Mouse (Mus musculus): ENCODE results near the gene Hs6st1. TPM values are rescaled to one million over a fixed set of nuclear protein-coding genes. Genes with fewer than 3 reads are reported as not detected.

Hs6st1 gene
- polyA plus RNA-seq, 1 experiment from 2014 or later = 4.3 TPM

DNA sequence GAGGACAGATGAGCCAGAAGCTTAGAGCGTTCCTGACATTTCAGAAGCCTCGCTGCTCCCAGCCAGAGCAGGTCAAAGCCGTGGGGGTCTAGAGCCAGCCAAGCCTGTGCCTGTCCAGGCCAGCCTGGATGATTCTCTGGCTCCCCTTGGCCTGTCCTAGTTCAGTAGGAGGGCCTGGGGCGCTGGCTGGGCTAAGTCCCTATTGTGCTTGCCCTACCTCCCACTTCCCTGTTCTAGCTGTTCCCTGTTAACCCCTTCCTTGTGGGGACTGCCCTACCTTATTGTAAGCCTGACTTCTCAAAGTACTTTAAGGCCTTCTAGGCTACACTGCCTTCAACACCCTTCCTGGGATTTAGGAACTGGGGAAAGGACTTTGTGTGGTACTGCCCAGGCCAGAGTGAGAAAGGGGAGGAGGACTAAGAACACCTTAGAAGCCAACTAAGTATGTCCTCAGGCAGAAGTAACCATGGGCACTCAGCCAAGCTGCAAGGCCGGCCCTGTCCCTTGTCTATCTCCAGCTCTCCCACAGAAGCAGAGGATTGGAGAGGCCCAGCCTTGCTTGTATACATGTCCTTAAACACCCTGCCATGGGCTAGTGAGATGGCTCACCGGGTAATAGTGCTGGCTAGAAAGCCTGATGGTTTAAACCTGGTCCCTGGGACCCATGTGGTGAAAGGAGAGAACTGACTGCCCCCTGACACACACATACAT lies 22.0 kb downstream of the Hs6st1 start:
- Histone ChIP-seq H3K27me3 (replicated peaks; ENCODE audit: control insufficient read depth, insufficient read depth, low read length) (no peaks in the 10 kb centered on the region), H3K27ac (ENCODE audit: low read length) (peak overlapping the region; percentile 94), H3K4me2 (ENCODE audit: low read depth, low read length) (no peak overlapping the region), H3K36me3 (ENCODE audit: control insufficient read depth, insufficient read depth, low read length) (peaks cover 9% of the 10 kb centered on the region; the same call in 1 of the 2 replicates), H3K4me1 (ENCODE audit: control insufficient read depth, insufficient read depth, low read length) (peaks cover 42% of the 10 kb centered on the region), H3K4me3 (ENCODE audit: low read length) (no peak overlapping the region), H3K9ac (ENCODE audit: low read depth, low read length) (peak overlapping the region; percentile 21), H3K9me3 (ENCODE audit: control insufficient read depth, low read length) (no peaks in the 10 kb centered on the region)
- WGBS = 51% methylated on average over 6 of the region's 6 CpGs
- ATAC-seq = peak; percentile 34

DNA sequence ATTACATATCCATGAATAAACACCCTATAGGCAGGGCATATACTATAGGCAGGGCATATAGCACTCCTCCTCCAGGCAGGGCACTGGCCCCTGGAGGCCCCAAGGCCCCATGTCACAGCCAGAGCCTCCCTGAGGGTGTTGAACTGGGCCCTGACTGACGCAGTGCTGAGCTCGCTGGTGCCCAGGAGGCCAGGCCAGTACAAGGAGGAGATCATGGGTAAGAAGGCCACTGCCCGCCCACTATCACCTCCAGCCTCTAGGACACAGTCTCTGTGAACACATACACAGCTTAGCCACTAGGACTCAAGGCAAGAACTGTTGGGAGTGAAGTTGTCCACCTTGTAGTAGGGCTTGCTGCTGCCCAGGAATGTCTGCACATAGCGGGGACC lies 22.5 kb downstream of the Hs6st1 start:
- Histone ChIP-seq H3K27me3 (replicated peaks; ENCODE audit: control insufficient read depth, insufficient read depth, low read length) (no peaks in the 10 kb centered on the region), H3K36me3 (ENCODE audit: control insufficient read depth, insufficient read depth, low read length) (peaks cover 7% of the 10 kb centered on the region; the same call in 1 of the 2 replicates), H3K9ac (ENCODE audit: low read depth, low read length) (peak overlapping the region; percentile 21; the same call in 1 of the 2 replicates), H3K27ac (ENCODE audit: low read length) (peak overlapping the region; percentile 94), H3K4me1 (ENCODE audit: control insufficient read depth, insufficient read depth, low read length) (peaks cover 48% of the 10 kb centered on the region), H3K9me3 (ENCODE audit: control insufficient read depth, low read length) (no peaks in the 10 kb centered on the region), H3K4me2 (ENCODE audit: low read depth, low read length) (no peak overlapping the region), H3K4me3 (ENCODE audit: low read length) (no peak overlapping the region)
- ATAC-seq = peak; percentile 67
- 79% methylated on average over 4 of the region's 4 CpGs for WGBS

GRCm38 (mm10) chr1:36091246-36091645 lies 23.0 kb downstream of the Hs6st1 start:
- 71% methylated on average over 6 of the region's 6 CpGs for WGBS
- peaks cover 5% of the 10 kb centered on the region; the same call in 1 of the 2 replicates for H3K36me3 ChIP-seq (ENCODE audit: control insufficient read depth, insufficient read depth, low read length)

GRCm38 (mm10) chr1:36093741-36094140 lies 25.5 kb downstream of the Hs6st1 start:
- Histone ChIP-seq H3K36me3 (ENCODE audit: control insufficient read depth, insufficient read depth, low read length) (peaks cover 5% of the 10 kb centered on the region; the same call in 1 of the 2 replicates), H3K27me3 (replicated peaks; ENCODE audit: control insufficient read depth, insufficient read depth, low read length) (no peaks in the 10 kb centered on the region), H3K4me1 (ENCODE audit: control insufficient read depth, insufficient read depth, low read length) (peaks cover 38% of the 10 kb centered on the region), H3K9ac (ENCODE audit: low read depth, low read length) (no peak overlapping the region), H3K9me3 (ENCODE audit: control insufficient read depth, low read length) (no peaks in the 10 kb centered on the region), H3K4me3 (ENCODE audit: low read length) (no peak overlapping the region), H3K4me2 (ENCODE audit: low read depth, low read length) (no peak overlapping the region), H3K27ac (ENCODE audit: low read length) (no peak overlapping the region)
- 87% methylated on average over 8 of the region's 8 CpGs for WGBS
- ATAC-seq = no peak

More at GRCm38 (mm10) chr1:36091246-36091645, 23.0 kb downstream of the Hs6st1 start:
- Histone ChIP-seq H3K9ac (ENCODE audit: low read depth, low read length) (no peak overlapping the region), H3K9me3 (ENCODE audit: control insufficient read depth, low read length) (no peaks in the 10 kb centered on the region), H3K4me2 (ENCODE audit: low read depth, low read length) (no peak overlapping the region), H3K4me3 (ENCODE audit: low read length) (no peak overlapping the region), H3K27ac (ENCODE audit: low read length) (peak overlapping the region; percentile 94; the same call in 1 of the 2 replicates), H3K4me1 (ENCODE audit: control insufficient read depth, insufficient read depth, low read length) (peaks cover 51% of the 10 kb centered on the region), H3K27me3 (replicated peaks; ENCODE audit: control insufficient read depth, insufficient read depth, low read length) (no peaks in the 10 kb centered on the region)
- ATAC-seq = no peak

GRCm38 (mm10) chr1:36095423-36096272 lies 27.4 kb downstream of the Hs6st1 start:
- H3K9me3 ChIP-seq (ENCODE audit: control insufficient read depth, low read length) = no peaks in the 10 kb centered on the region
- no peaks in the 10 kb centered on the region for H3K27me3 ChIP-seq (replicated peaks; ENCODE audit: control insufficient read depth, insufficient read depth, low read length)
- ATAC-seq = peak; percentile 84
- H3K9ac ChIP-seq (ENCODE audit: low read depth, low read length) = no peak overlapping the region
- peaks cover 5% of the 10 kb centered on the region; the same call in 1 of the 2 replicates for H3K36me3 ChIP-seq (ENCODE audit: control insufficient read depth, insufficient read depth, low read length)
- WGBS = 61% methylated on average over 12 of the region's 12 CpGs
- peaks cover 19% of the 10 kb centered on the region for H3K4me1 ChIP-seq (ENCODE audit: control insufficient read depth, insufficient read depth, low read length)
- H3K27ac ChIP-seq (ENCODE audit: low read length) = peak overlapping the region; percentile 34
- H3K4me3 ChIP-seq (ENCODE audit: low read length) = no peak overlapping the region
- no peak overlapping the region for H3K4me2 ChIP-seq (ENCODE audit: low read depth, low read length)

GRCm38 (mm10) chr1:36098432-36098831 lies 30.2 kb downstream of the Hs6st1 start:
- Histone ChIP-seq H3K4me3 (ENCODE audit: low read length) (no peak overlapping the region), H3K27me3 (replicated peaks; ENCODE audit: control insufficient read depth, insufficient read depth, low read length) (no peaks in the 10 kb centered on the region), H3K4me1 (ENCODE audit: control insufficient read depth, insufficient read depth, low read length) (peaks cover 9% of the 10 kb centered on the region; the same call in 1 of the 2 replicates), H3K36me3 (ENCODE audit: control insufficient read depth, insufficient read depth, low read length) (peaks cover 7% of the 10 kb centered on the region), H3K9ac (ENCODE audit: low read depth, low read length) (no peak overlapping the region), H3K27ac (ENCODE audit: low read length) (no peak overlapping the region), H3K9me3 (ENCODE audit: control insufficient read depth, low read length) (no peaks in the 10 kb centered on the region), H3K4me2 (ENCODE audit: low read depth, low read length) (no peak overlapping the region)
- ATAC-seq = no peak
- 89% methylated on average over 4 of the region's 4 CpGs for WGBS

GRCm38 (mm10) chr1:36100371-36100770 lies 32.2 kb downstream of the Hs6st1 start:
- no peak for ATAC-seq

DNA sequence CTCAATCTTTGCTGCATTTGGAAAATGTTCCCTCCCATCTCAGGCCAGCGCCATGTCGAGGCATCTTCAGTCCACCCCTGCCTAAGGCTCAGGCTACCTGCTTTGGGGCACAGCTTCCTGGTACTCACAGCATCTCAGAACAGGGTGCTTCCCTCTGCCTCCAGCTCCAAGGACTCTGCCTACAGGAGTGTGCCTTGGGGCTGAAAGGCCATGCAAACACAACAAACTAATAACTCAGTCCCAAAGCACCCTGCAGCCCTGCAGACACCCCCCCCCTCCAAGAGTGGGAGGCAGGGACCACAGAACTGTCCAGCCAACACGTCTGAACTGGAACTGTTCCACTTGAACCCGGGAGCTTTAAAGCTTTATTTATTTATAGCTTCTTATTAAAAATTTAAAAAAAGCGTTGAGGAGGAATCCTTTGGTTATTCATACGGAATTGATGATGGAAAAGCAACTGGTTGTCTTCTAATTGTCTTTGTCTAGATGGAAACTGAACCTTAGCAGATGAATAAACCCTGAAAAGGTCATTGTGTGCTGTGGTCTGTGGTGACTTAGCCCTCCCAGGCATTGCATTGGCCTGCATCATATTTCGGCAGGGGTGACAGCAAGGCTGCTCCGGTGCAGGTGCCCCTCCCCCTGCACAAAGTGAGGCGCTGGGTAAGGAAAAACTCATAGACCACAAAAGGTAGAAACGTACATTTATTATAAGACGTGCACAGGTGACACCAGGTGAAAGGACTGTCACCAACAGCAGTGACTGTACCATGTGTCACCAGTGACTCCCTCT lies 37.9 kb downstream of the Hs6st1 start:
- no peaks in the 10 kb centered on the region for H3K27me3 ChIP-seq (replicated peaks; ENCODE audit: control insufficient read depth, insufficient read depth, low read length)
- no peaks in the 10 kb centered on the region for H3K4me1 ChIP-seq (ENCODE audit: control insufficient read depth, insufficient read depth, low read length)
- no peaks in the 10 kb centered on the region for H3K9me3 ChIP-seq (ENCODE audit: control insufficient read depth, low read length)
- H3K4me3 ChIP-seq (ENCODE audit: low read length) = no peak overlapping the region
- H3K36me3 ChIP-seq (ENCODE audit: control insufficient read depth, insufficient read depth, low read length) = peaks cover 25% of the 10 kb centered on the region
- 87% methylated on average over 11 of the region's 11 CpGs for WGBS
- H3K27ac ChIP-seq (ENCODE audit: low read length) = no peak overlapping the region
- no peak for ATAC-seq
- no peak overlapping the region for H3K9ac ChIP-seq (ENCODE audit: low read depth, low read length)
- H3K4me2 ChIP-seq (ENCODE audit: low read depth, low read length) = no peak overlapping the region

More at GRCm38 (mm10) chr1:36100371-36100770, 32.2 kb downstream of the Hs6st1 start:
- 77% methylated on average over 3 of the region's 3 CpGs for WGBS
- H3K9me3 ChIP-seq (ENCODE audit: control insufficient read depth, low read length) = no peaks in the 10 kb centered on the region
- H3K4me2 ChIP-seq (ENCODE audit: low read depth, low read length) = no peak overlapping the region
- peaks cover 12% of the 10 kb centered on the region for H3K36me3 ChIP-seq (ENCODE audit: control insufficient read depth, insufficient read depth, low read length)
- peaks cover 6% of the 10 kb centered on the region; the same call in 1 of the 2 replicates for H3K4me1 ChIP-seq (ENCODE audit: control insufficient read depth, insufficient read depth, low read length)
- no peak overlapping the region for H3K9ac ChIP-seq (ENCODE audit: low read depth, low read length)
- no peaks in the 10 kb centered on the region for H3K27me3 ChIP-seq (replicated peaks; ENCODE audit: control insufficient read depth, insufficient read depth, low read length)
- H3K4me3 ChIP-seq (ENCODE audit: low read length) = no peak overlapping the region
- H3K27ac ChIP-seq (ENCODE audit: low read length) = no peak overlapping the region

DNA sequence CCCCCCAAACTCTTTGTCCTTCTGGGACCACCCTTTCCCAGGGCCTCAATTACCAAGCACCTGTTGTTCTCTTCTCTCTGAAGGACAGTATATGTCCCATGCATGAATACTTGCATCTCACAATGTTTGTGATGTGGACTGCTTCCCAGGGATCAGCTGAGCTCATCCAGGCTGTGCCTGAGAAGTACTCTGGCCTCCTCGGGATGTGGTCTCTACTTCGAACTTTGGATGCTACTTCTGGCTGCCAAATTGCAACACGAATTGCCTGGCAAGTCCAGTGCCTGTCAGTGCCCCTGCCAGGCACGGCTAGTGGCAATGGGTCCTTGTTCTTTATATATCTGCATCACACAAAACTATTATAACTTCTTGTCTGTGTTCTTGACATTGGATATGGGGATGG lies 41.8 kb downstream of the Hs6st1 start:
- H3K9ac ChIP-seq (ENCODE audit: low read depth, low read length) = no peak overlapping the region
- no peaks in the 10 kb centered on the region for H3K27me3 ChIP-seq (replicated peaks; ENCODE audit: control insufficient read depth, insufficient read depth, low read length)
- no peak overlapping the region for H3K27ac ChIP-seq (ENCODE audit: low read length)
- no peak for ATAC-seq
- no peaks in the 10 kb centered on the region for H3K4me1 ChIP-seq (ENCODE audit: control insufficient read depth, insufficient read depth, low read length)
- H3K4me2 ChIP-seq (ENCODE audit: low read depth, low read length) = no peak overlapping the region
- no peak overlapping the region for H3K4me3 ChIP-seq (ENCODE audit: low read length)
- WGBS = 85% methylated on average over 4 of the region's 4 CpGs
- peaks cover 15% of the 10 kb centered on the region for H3K36me3 ChIP-seq (ENCODE audit: control insufficient read depth, insufficient read depth, low read length)
- no peaks in the 10 kb centered on the region for H3K9me3 ChIP-seq (ENCODE audit: control insufficient read depth, low read length)

Measured in intestine, embryonic 16.5 days (tissue).